In the genomic region with DNA sequence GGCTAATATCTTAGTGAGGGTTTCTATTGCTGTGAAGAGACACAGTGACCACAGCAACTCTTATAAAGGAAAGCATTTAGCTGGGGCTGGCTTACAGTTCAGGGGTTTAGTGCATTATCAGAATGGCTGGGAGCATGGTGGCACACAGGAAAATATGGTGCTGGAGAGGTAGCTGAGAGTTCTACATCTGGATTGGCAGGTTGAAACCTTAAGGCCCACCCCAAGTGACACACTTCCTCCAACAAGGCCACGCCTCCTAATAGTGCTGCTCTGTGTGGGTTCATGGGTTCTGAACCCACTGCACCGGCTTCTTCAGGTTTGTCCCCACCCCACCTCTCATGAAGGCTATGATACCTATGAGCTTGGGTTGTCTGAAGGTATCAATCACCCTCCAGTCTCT, we compare ENCODE assay signal across 28 mouse cellular contexts. TPM values are rescaled to one million over a fixed set of nuclear protein-coding genes. Genes with fewer than 3 reads are reported as not detected.
A peak's percentile ranks its signal among the peaks of the same experiment; 100 is the strongest.
DNase-seq lines count a peak whose midpoint lies in the region; ATAC-seq and TF ChIP-seq lines count a peak whose summit lies in the region.
"Had no signal": no experiment of that assay in that cellular context is flagged by ENCODE, and none has a peak within 500 bp of the region (broad histone marks: within the 10 kb centered on the region; RNA-seq: fewer than 3 reads in every experiment).

No protein-coding gene starts in this region.

- no peaks in the 10 kb centered on the region for H3K27me3 ChIP-seq in liver, embryonic 13.5 days
- no peaks in the 10 kb centered on the region for H3K27me3 ChIP-seq in E14TG2a.4 (ENCODE audit: insufficient read depth, low read length)
- no peaks in the 10 kb centered on the region for H3K27me3 ChIP-seq in heart, embryonic 10.5 days (ENCODE audit: insufficient read depth, poor library complexity, severe bottlenecking)
- H3K27me3 ChIP-seq: embryonic facial prominence, embryonic 13.5 days; forebrain, embryonic 12.5 days; forebrain, embryonic 15.5 days; heart, embryonic 13.5 days had no signal

- DNase-seq in liver, embryonic 13.5 days = no peak
- DNase-seq in liver (no peak), R1 (ENCODE audit: low read depth, low spot score) (peak; percentile 77)
- DNase-seq in lung, postnatal 25 days (ENCODE audit: low spot score) = no peak
- DNase-seq in heart, embryonic 10.5 days (ENCODE audit: low spot score) = no peak
- DNase-seq: adrenal gland, postnatal 10 days; adrenal gland, postnatal 36 days; B cell, adult 2 months; cerebellum, adult 2 months; cerebellum, postnatal 10 days; cerebellum, postnatal 36 days; embryo, embryonic 11 days; gastrocnemius, postnatal 25 days; heart, adult 18-20 months; heart, postnatal 14 days; heart, postnatal 4 days had no signal

- H3K27ac ChIP-seq in liver, embryonic 13.5 days = 0 out of 2 replicates have a peak overlapping the region, but pooled peaks have one; percentile 47
- H3K27ac ChIP-seq in heart, embryonic 10.5 days = no peak overlapping the region
- H3K27ac ChIP-seq: embryonic facial prominence, embryonic 10.5 days; embryonic facial prominence, embryonic 13.5 days; forebrain, embryonic 12.5 days; forebrain, embryonic 15.5 days; heart, embryonic 13.5 days; hindbrain, embryonic 14.5 days; hindbrain, postnatal 0 days had no signal

- H3K4me1 ChIP-seq in liver, embryonic 13.5 days (replicated peaks) = peaks cover 70% of the 10 kb centered on the region
- H3K4me1 ChIP-seq in E14TG2a.4 (replicated peaks; ENCODE audit: low read depth, low read length) = peaks cover 15% of the 10 kb centered on the region
- H3K4me1 ChIP-seq in heart, embryonic 10.5 days = peaks cover 12% of the 10 kb centered on the region
- H3K4me1 ChIP-seq: embryonic facial prominence, embryonic 10.5 days; embryonic facial prominence, embryonic 13.5 days; forebrain, embryonic 12.5 days; forebrain, embryonic 15.5 days had no signal

- H3K9ac ChIP-seq in liver, embryonic 13.5 days = no peak overlapping the region
- H3K9ac ChIP-seq: embryonic facial prominence, embryonic 13.5 days; forebrain, embryonic 12.5 days; forebrain, embryonic 15.5 days; heart, embryonic 13.5 days; hindbrain, embryonic 14.5 days had no signal

- no peak for ATAC-seq in liver, embryonic 13.5 days (ENCODE audit: low read depth)
- ATAC-seq: forebrain, embryonic 15.5 days; hindbrain, postnatal 0 days; intestine, postnatal 0 days had no signal

- no peak overlapping the region for H3K4me2 ChIP-seq in liver, embryonic 13.5 days
- H3K4me2 ChIP-seq: embryonic facial prominence, embryonic 13.5 days; forebrain, embryonic 12.5 days; forebrain, embryonic 15.5 days; heart, embryonic 13.5 days; hindbrain, embryonic 14.5 days had no signal

- TF ChIP-seq CTCF in E14TG2a.4 (conservative IDR thresholded peaks at IDR 0.05; ENCODE audit: low read length) = no peak

- H3K4me3 ChIP-seq in liver, embryonic 13.5 days (replicated peaks) = no peak overlapping the region
- peak overlapping the region; percentile 80 for H3K4me3 ChIP-seq in E14TG2a.4 (replicated peaks; ENCODE audit: low read length)
- H3K4me3 ChIP-seq in heart, embryonic 10.5 days = no peak overlapping the region
- H3K4me3 ChIP-seq: embryonic facial prominence, embryonic 10.5 days; embryonic facial prominence, embryonic 13.5 days; erythroblast, embryonic 14.5 days; forebrain, embryonic 12.5 days; forebrain, embryonic 15.5 days; heart, embryonic 13.5 days had no signal

- no peaks in the 10 kb centered on the region for H3K9me3 ChIP-seq in liver, embryonic 13.5 days (replicated peaks)
- no peaks in the 10 kb centered on the region for H3K9me3 ChIP-seq in E14TG2a.4 (ENCODE audit: low read length)
- H3K9me3 ChIP-seq in heart, embryonic 10.5 days = no peaks in the 10 kb centered on the region
- H3K9me3 ChIP-seq: embryonic facial prominence, embryonic 10.5 days; embryonic facial prominence, embryonic 13.5 days; forebrain, embryonic 12.5 days; forebrain, embryonic 15.5 days; heart, embryonic 13.5 days had no signal

- 69% methylated on average over 2 of the region's 2 CpGs for WGBS in liver, embryonic 13.5 days (ENCODE audit: insufficient replicate concordance)
- WGBS in heart, embryonic 10.5 days = 85% methylated on average over 2 of the region's 2 CpGs

- no peaks in the 10 kb centered on the region for H3K36me3 ChIP-seq in liver, embryonic 13.5 days
- H3K36me3 ChIP-seq in E14TG2a.4 (ENCODE audit: insufficient read depth, low read length) = no peaks in the 10 kb centered on the region
- no peaks in the 10 kb centered on the region for H3K36me3 ChIP-seq in heart, embryonic 10.5 days
- H3K36me3 ChIP-seq: embryonic facial prominence, embryonic 10.5 days; embryonic facial prominence, embryonic 13.5 days; forebrain, embryonic 12.5 days; forebrain, embryonic 15.5 days; heart, embryonic 13.5 days had no signal

RNA-seq across cellular contexts. Expression of gene Erp29, which starts 20.1 kb away (rescaled TPM):
- 99.8 and 102 TPM in 2 replicates for polyA plus RNA-seq in liver, embryonic 13.5 days (2015; fragmentation: Nextera tagmentation; extraction: Ambion mirVana)
- polyA plus RNA-seq in heart, embryonic 10.5 days (2016; fragmentation: Nextera tagmentation; extraction: Ambion mirVana) = 153 and 160 TPM in 2 replicates

RNA-seq across cellular contexts. Expression of gene Tmem116, which starts 20.7 kb away (rescaled TPM):
- polyA plus RNA-seq in liver, embryonic 13.5 days (2015; fragmentation: Nextera tagmentation; extraction: Ambion mirVana) = 0.83 and 1.3 TPM in 2 replicates
- polyA plus RNA-seq in heart, embryonic 10.5 days (2016; fragmentation: Nextera tagmentation; extraction: Ambion mirVana) = 2.4 and 4.6 TPM in 2 replicates

RNA-seq across cellular contexts. Expression of gene Adam1b, which starts 30.8 kb away (rescaled TPM):
- not detected in 2 replicates for polyA plus RNA-seq in liver, embryonic 13.5 days (2015; fragmentation: Nextera tagmentation; extraction: Ambion mirVana)
- polyA plus RNA-seq in heart, embryonic 10.5 days (2016; fragmentation: Nextera tagmentation; extraction: Ambion mirVana) = 0.15 and 0.18 TPM in 2 replicates
- polyA plus RNA-seq: cerebellum, adult 2 months; cortical plate, adult 2 months; embryonic facial prominence, embryonic 10.5 days; embryonic facial prominence, embryonic 13.5 days; erythroblast, embryonic 14.5 days; forebrain, embryonic 15.5 days; hindbrain, embryonic 11.5 days; hindbrain, embryonic 14.5 days; hindbrain, postnatal 0 days had no signal
